Mouse (Mus musculus) thymus, postnatal 10 days (tissue): ENCODE results near the gene Cd2.
A peak's percentile ranks its signal among the peaks of the same experiment; 100 is the strongest.

Experiments
- DNase-seq, 2 experiments: peaks; one replicate each; pipeline ENCODE4 v3.0.0; 2021; ENCODE audit warnings: low spot score in 2 of 2

Gene Cd2

DNA sequence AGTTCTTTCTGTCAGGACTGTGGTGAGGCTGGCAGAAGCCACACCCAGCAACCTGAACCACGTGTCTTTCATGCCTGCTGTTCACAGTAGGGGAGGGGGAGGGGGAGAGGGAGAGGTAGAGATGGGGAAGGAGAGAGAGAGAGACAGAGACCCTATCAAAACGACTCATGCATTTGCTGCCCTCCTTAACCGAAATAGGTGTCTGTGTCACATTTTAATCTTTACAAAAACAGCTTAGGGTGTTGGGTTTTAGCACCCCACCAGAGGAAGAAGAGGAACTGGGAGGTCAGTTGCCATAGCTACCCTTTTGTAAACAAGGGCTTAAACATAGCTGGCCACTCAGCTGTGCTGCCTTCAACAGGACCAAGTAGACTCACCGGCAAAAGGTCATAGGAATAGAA is at the start of gene Cd2:
Gene Cd2 (minus strand): TSS at position 29 of the 401 bp plus-strand sequence.
- peak; percentile 61 to 67 for DNase-seq

DNA sequence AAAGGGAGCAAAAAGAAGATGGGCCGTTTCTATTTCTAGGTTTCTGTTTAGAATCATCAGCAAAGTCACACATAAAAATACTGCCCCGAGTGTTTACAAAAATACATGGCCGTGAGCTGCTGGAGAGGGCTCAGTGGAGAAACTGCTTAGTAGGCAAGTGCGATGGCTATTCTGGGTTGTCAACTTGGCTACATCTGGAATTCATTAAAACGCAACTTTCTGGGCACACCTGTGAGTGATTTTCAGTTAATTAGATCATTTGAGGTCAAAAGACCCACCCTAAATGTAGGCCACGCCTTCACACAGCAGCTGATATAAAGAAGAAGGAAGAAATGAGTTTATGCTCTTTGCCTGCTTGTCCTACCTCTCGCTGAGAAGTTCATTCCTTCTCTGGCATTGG is 40.9 kb upstream of the Cd2 start:
- no peak for DNase-seq

DNA sequence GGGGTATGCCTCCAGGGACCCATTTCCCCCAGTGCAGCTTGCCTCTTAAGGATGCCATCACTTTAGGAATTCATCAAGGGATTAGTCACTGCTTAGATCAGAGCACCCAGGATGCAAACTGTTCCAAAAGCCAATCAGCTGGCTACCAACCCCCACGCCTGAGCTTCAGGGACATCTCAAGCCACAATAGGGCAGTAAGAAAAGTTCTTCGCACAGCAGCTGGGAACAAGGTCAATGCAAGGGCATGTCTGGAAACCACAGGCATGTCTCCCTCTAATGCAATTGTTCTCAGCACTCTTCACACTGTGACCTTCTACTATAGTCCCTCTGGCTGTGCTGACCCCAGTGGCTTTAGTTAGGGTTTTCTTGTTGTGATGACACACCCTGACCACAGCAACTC is 39.5 kb upstream of the Cd2 start:
- DNase-seq, result no peak

DNA sequence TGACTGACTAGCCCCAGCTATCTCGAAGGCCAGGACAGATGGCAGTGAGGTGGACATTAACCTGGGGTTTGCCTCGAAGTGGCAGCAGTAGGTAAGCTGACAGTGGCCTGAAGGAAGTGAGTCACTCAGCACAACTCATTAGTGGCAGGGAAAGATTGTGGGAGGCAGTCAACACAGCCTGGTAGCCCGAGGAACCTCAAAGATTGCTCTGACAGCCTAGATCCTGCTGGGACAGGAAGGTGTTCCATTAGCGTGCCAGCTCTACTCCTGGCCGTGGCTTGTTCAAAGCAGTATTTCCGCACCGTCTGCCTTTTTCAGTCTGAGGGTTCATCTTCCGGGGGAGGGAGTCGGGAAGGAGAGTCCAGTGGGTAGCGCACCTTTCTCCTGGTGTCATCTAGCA is 34.7 kb upstream of the Cd2 start:
- DNase-seq, result no peak

DNA sequence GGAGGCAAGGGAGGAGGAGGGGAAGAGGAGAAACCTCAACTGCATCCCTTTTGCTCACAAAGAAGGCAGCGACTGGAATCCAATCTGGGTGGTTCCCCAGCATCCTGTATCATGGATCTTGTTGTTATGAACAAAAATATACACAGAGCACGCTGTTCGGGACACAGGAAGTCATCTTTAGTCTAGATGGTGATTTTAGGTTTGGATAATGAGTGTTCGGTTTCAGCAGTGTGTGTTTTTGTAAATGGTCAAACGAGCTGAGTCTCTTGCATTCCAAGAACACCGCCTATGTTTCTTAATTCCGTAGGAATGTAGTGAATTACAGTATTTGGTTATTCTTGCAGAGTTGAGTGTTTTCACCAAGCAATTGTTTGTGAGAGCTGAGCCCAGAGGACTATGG is 33.1 kb upstream of the Cd2 start:
- DNase-seq, result no peak

DNA sequence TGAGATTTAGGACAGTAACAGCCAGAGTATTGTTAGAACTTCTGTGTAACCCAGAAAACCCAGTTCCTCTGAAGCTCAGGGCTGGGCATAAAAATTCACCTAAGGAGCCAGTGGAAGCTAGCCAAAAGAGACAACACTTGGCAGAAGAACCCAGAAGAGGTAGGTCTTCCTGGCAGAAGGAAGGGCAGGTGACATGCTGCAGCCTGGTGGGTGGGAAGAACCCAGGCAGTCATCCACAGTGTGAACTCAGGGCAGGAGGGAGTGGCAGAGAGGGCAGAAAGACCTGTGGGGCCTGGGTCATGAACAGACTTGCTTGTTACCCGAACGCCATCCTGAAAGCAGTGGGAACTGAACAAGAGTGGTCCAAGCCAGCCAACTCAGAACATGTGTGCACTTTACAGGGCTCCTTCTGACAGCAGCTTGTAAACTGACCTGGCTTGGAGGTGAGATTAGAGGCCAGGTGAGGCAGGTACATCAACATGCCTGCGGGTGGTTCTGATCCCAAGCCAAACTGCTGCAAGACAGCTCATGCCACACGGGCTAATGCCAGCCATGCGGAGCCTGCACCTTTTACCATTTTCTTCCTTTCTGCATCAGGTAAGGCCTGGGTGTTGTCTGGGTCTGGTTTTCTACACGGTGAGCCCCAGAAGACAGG is 30.9 kb upstream of the Cd2 start:
- no peak for DNase-seq

DNA sequence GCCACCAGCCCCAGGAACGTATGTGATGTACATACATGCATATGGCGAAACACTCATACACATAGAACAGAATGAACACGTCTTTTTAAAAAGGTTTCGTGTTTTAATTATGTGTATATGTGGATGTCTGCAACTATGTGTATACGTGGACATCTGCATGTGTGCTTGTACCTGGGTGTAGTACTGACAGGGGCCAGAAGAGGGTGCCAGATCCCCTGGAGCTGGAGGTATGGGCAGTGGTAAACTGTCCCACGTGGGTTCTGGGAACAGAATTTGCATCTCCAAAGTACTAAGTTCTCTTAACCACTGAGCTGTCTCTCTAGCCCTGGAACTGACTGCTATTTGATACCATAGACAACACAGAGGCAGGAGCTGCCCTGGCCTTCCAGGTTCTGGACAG is 30.4 kb upstream of the Cd2 start:
- DNase-seq, result peak; percentile 45 to 73

DNA sequence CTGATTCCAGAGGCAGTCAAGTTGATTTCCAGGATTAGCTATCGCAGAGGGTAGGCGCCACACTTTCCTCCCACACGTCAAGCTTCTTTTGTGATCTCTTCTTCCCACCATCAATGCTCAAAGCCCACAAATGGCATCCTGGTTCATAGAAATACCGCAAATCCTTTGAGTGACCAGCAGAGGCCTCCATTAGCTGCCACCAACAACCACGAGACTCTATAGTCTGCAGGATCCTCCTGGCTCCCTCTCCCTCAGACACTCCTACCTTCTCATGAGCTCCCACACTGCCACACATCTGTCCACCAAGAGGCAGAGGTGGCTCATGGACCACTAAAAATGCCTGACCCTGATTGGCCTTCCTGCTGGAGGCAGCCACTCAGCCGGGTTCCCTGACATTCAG is 27.2 kb upstream of the Cd2 start:
- no peak for DNase-seq

DNA sequence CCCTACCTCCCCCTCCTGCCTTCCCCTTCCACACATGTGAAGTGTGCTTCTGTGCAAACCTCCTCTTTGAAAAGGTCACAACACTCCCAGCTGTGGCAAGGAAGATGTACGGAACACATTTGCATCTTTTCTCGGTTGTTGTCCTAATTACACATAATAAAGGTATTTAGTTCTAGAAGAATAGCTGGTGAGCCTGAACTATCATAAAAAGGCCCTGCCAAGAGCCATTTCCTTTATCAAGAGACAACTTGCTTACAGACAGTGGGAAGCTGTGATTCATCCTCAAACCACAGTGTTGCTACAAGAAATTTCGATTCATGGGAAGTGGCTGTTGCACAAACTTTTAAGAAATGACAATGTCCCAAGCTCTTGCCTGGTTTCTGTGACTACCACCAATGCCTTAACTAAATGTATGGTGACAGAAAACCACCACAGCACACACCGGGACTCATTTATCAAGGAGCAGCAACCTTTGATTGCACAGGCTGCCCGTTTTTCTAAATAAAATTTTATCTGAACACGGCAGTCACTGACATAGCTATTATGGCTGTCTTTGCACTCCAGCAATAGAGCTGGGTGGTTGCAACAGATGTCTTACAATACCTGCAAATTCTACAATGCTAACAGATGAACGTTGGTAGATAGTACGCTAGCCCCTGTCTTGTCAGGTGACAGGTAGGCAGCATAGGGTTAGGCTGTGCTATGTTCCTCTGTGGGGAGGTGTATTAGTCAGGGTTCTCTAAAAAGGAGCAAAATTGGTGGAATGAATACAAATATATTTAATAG is 25.7 kb upstream of the Cd2 start:
- DNase-seq, result no peak

DNA sequence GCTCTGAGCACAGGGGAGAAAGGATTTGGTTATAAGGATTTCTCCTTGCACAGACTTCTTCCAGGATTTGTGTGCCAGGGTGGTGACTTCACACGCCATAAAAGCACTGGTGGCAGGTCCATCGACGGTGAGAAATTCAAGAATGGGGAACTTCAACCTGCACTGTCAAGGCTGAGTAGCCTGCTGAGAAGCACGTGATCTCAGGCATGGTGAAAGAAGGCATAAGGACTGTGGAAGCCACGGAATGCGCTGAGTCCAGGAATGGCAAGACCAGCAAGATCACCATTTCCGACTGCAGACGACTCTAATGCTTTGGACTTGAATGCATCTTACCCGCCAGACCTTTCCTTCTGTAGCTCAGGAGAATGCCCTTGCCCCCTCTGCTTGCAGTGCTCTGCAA is 23.2 kb upstream of the Cd2 start:
- no peak for DNase-seq

DNA sequence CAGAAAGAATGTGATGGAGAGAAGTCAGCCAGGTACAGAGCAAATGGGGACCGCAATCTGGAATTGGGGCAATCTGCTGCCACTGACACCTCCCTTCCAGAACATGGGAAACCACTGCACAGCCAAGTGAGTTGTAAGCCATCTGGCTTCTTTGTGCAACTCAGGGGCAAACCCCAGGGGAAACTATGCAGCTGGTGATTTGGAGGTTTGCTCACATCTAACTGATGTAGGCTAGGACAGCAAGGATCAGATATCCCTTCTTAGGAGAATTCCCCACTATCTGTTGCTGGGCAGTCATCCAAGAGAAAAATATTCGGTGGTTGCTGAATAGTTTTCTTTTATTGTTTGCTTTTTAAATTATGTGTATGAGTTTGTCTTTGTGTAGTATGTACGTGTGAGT is 21.9 kb upstream of the Cd2 start:
- no peak for DNase-seq

DNA sequence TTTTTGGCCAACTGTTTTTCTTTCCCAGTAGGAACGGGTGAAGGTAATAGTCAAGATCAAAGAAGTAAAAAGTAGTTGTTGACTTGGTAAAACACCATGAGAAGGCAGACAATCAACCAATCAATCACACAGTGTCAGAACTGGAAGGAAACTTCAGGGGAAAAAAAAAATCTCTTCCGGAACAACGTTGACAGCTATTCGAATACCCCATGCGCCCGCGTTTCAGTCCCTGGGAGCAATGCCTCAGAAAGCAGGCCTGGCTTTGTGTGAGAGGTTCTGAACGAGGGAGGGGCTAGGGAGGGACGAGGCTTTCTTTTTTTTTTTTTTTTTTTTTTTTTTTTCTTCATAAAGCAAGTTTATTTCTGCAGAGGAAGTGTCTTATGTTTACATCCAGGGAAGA is 18.4 kb upstream of the Cd2 start:
- DNase-seq, result no peak

DNA sequence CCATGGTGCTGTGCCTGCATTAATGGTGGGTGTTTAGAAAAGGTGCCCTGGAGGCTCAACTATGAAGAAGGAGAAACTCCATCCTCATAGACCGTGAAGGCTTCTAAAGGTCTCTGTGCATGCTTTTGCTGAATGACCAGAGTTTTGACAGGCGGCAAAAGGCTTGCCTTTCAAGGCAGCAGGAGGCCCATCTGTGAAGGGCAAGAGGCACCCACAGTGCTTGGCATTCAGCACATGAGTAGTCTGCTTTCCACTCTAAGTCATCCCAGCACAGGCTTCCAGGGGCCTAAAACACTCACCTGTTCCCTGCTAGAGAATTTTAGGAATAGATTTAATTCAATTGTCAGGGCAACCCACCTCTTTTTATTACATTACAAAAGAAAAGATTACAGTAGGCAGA is 17.3 kb upstream of the Cd2 start:
- no peak for DNase-seq

DNA sequence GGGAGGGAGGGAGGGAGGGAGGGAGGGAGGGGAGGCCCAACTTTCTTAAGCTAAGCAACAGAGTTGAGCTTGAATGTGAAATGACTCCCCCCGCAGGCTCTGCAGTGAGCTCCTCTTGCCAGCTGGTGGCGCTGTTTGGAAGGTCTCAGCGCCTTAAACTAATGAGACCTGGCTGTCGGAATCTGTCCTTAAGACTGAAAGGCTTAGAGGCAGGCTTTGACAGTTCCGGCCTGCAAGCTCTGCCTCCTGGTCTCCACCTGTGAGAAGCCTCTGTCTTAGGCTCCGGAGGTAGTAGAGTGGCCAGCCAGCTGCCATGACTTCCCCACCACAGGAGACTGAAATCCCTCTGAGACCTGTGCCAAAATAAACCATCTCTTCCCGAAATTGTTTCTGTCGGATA is 16.4 kb upstream of the Cd2 start:
- peak; percentile 68 to 86 for DNase-seq

DNA sequence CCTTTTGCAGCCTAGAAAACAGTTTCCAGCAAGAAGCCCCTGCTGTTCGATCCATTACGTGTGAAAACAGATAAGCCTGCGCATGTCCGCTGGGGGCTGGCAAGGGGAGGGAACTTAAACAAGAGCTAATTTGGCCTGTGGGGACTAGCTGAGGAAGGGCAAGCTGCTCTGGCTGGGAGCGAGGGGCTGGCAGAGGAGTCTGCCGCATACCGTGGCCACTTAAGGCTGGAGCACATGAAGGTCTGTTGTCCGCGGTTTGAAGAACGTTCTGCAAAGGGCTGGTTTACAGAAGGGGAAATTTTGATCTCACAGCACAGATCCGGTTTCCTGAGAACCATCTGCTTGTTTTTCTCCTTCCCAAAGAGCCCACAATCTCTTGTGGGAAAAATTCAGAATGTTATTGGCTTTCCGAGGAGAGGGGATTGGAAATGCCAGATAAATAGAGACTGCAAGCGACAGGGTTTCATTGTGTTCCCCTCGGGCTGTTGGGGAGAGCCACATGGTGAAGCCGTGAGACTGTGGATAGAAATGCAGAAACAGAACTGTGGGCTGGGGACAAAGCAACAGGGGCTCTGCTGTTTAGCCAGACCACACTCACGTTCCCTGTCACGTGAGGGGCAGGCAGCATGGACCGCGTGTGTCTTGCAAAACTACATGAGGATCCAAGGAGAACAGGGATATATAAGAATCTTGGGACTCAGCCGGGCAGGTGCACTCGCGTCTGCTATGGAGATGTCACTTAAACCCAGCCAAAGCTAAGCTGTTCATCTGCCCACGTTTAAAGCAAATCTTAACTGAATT is 12.7 kb upstream of the Cd2 start:
- peak in 1 of 2 experiments; percentile 24 for DNase-seq

DNA sequence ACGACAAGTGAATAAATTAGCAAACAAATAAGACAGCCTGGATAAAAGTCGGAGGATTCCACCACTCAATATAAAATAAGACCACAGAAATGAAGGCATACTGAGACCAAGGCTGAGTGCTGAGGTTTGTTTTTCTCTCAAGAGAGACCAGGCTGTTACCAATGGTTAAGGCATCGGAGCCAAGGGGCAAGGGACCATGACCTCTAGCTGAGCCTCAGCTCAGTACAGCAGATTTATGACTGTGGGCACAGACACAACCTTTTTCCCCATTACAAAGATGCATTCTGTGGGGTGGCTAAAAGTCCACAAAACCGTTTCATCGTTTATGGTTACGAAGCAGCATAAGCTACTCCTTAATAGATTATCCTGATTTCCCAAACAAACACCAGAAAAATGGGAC is 11.9 kb upstream of the Cd2 start:
- DNase-seq, result no peak

DNA sequence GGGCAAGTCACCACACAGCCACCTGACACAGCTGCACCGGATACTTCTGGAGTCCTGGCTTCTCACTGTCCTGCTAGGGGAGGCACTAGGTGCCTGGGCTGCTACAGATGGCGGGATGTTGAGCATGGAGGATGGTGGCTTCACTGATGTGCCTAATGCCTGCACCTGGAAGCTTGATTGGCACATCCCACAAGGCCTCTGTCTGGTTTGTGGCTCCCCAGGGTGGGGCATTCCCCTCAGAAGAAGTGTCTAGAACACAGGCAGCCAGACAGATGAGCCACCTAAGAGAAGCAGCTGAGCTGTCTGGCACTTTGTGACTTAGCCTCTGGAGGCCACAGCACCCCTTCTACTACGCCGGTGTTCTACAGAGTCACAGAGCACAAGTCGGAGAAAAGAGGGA is 9.5 kb upstream of the Cd2 start:
- peak; percentile 64 to 74 for DNase-seq

DNA sequence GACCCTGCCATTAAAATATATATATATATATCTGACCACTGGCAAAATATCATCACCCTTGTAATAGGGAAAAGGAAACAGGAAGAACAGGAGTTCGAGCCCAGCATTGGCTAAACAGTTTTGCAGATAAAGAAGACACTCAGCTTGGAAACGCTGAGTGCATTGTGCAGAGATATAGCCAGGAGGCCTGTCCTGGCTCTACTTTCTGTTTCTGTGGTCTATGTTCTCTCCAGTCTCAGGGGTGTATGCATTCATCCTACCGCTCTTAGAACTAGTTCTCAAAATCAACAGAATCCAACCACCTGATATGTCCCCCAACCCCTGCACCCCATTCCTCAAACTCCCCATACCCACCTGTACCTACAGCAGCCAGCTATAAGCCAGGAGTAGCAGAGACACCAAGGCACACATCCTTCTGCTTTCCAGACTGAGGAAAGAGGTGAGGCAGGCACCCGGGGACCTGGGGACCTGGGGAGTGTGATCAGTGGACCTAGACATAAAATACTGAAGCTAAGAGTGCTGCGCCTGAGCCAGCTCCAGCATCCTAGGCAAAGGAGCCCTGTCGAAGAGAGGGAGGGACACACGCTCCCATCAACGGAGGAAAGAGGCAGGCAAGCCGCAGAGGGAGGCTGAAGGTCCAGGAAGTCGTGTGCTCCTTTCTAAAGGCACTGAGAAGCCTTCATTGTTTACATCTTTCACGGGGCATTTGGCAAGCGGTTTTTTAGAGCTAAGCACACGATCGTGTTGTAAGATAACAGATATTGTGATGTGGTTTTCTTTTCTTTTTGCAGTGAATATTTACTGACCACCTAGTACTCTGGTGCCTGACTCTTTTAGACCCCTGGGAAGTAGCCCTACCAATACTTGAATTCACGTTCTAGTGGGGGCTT is 8.4 kb upstream of the Cd2 start:
- DNase-seq, result peak; percentile 33 to 42

DNA sequence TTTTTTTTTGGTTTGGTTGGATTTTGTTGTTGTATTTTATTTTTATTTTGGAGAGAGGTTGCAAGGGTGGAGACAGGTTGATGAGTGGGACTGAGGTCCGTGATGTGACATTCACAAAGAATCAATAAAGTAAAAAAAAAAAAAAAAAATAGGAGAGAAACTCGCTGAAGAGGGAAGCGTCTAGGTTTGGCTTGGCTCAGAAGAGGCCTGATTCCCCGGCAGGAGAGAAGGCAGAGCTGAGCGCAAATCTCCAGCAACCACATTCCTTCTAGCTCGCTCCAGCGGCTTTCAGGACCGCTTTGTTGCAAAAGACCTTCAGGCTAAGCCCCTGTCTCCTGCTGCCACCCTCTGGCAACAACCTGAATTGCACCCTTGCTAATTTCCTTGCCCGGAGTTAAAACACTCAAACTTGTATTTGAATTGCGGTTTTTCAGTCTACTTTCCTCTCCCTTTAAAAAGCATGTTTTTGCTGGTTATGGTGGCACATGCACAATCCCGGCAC is 7.7 kb upstream of the Cd2 start:
- peak; percentile 96 to 99 for DNase-seq

DNA sequence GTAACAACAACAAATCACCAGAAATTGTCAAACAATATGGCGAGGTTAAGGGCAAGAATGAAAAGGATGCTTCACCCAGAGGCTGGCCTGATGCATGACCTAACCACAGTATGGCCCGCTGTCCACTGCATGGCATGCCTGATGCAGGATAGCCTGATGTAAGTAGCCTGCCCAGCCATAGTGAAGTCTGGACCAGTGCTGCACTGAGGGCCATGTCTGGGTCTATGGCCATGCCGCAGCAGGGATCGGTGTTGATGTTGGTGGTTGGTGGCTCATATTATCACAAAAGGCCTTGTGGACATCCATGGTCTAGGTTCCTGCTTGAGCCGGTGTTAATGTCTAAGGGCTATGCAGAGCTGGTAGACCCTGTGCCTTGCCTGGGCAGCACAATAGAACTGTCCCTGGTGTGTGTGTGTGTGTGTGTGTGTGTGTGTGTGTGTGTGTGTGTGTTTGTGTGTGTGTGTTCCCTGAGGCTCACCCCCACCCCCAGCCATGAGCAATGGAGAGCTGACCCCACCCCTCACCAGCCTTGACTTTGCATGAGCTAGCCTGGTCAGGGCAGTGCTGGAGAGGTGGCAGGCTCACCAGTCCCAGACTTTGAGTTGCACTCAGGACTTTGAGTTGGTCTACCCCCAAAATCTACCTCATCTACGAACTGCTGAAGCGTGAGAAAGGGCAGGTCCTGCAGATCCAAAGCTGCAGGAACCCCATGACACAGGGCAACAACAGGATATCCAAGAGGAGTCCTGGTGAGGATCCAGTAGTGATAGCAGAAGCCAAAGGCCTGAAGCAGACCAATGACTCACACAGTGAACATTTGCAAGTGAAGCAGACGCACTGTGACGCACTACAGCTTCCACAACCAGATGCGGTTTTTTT is 7.0 kb upstream of the Cd2 start:
- DNase-seq, result peak in 1 of 2 experiments; percentile 10
